Mouse (Mus musculus) cortical plate, adult 2 months (tissue): Measurements from ENCODE around the gene Ifna7.

Source experiments
- CTCF ChIP-seq: fragments of 200-500 bp; IDR thresholded peaks from 2 replicates; pipeline ENCODE4 v1.5.1; 2011; ENCODE audit warnings: mild to moderate bottlenecking, control low read depth, low read length; ENCODE audit not compliant: insufficient read depth; ENCODE audit errors: extremely low read depth
- POLR2A ChIP-seq: fragments of 200-500 bp; IDR thresholded peaks from 2 replicates; pipeline ENCODE4 v1.6.1; 2011; ENCODE audit warnings: mild to moderate bottlenecking, low read length, control low read depth; ENCODE audit not compliant: insufficient read depth; ENCODE audit errors: extremely low read depth

- no peak for TF ChIP-seq POLR2A
- no peak for TF ChIP-seq CTCF
These were observed 49.1 kb downstream of the Ifna7 start for GRCm38 (mm10) chr4:88865011-88865569.
